Mouse (Mus musculus): ENCODE measurements around the gene Cidec. TPM values are rescaled to one million over a fixed set of nuclear protein-coding genes. Genes with fewer than 3 reads are reported as not detected.

Gene Cidec
- polyA plus RNA-seq, 1 experiment = not detected

- TF ChIP-seq SRF (IDR thresholded peaks at IDR 0.05; ENCODE audit: control insufficient read depth, insufficient read length, low read depth) (no peak), REST (IDR thresholded peaks at IDR 0.05; ENCODE audit: insufficient read depth, insufficient read length) (no peak)
- no peaks in the 10 kb centered on the region for H3K79me2 ChIP-seq (ENCODE audit: control insufficient read depth, insufficient read depth)
- no peak overlapping the region for H3K4me3 ChIP-seq
- peak overlapping the region; percentile 30 for H3K4me2 ChIP-seq (ENCODE audit: low read depth)
- peaks cover under 1% of the 10 kb centered on the region for H3K27me3 ChIP-seq (ENCODE audit: control insufficient read depth, insufficient read depth, insufficient read length)
- no peak overlapping the region for H3ac ChIP-seq (ENCODE audit: control insufficient read depth, insufficient read length)
- H3K36me3 ChIP-seq (ENCODE audit: control insufficient read depth, insufficient read depth) = peaks cover 12% of the 10 kb centered on the region
Measured at GRCm38 (mm10) chr6:113451839-113452238, 16.3 kb upstream of the Cidec start.

- no peak overlapping the region for H3ac ChIP-seq (ENCODE audit: control insufficient read depth, insufficient read length)
- peaks cover 18% of the 10 kb centered on the region for H3K36me3 ChIP-seq (ENCODE audit: control insufficient read depth, insufficient read depth)
- H3K79me2 ChIP-seq (ENCODE audit: control insufficient read depth, insufficient read depth) = peaks cover 17% of the 10 kb centered on the region
- no peak overlapping the region for H3K4me3 ChIP-seq
- no peak overlapping the region for H3K4me2 ChIP-seq (ENCODE audit: low read depth)
- TF ChIP-seq TCF3 (IDR thresholded peaks at IDR 0.05; ENCODE audit: insufficient read length, low read depth) = no peak
- TF ChIP-seq CEBPB (IDR thresholded peaks at IDR 0.05; ENCODE audit: insufficient read depth, poor library complexity, severe bottlenecking) = no peak
- TF ChIP-seq USF1 (IDR thresholded peaks at IDR 0.05; ENCODE audit: low read depth) = no peak
- TF ChIP-seq MYOG (IDR thresholded peaks at IDR 0.05; ENCODE audit: control insufficient read depth in 1 of 3, insufficient read depth in 1 of 3, insufficient read length in 2 of 3, low read depth in 2 of 3) = no peak
- no peak for TF ChIP-seq MAX (IDR thresholded peaks at IDR 0.05; ENCODE audit: low read depth)
- TF ChIP-seq E2F4 (IDR thresholded peaks at IDR 0.05; ENCODE audit: insufficient read depth) = no peak
- TF ChIP-seq REST (IDR thresholded peaks at IDR 0.05; ENCODE audit: insufficient read depth, insufficient read length) = no peak
- no peak for TF ChIP-seq POLR2A (IDR thresholded peaks at IDR 0.05; ENCODE audit: insufficient read length, low read depth)
- no peak for TF ChIP-seq POLR2AphosphoS2 (IDR thresholded peaks at IDR 0.05; ENCODE audit: insufficient read length, low read depth)
- no peak for TF ChIP-seq SRF (IDR thresholded peaks at IDR 0.05; ENCODE audit: control insufficient read depth, insufficient read length, low read depth)
- TF ChIP-seq MYOD1 (IDR thresholded peaks at IDR 0.05; ENCODE audit: control insufficient read depth in 1 of 3, insufficient read length in 2 of 3, low read depth in 2 of 3) = no peak
- no peak for TF ChIP-seq TCF12 (IDR thresholded peaks at IDR 0.05; ENCODE audit: insufficient read depth, poor library complexity, severe bottlenecking)
- no peaks in the 10 kb centered on the region for H3K27me3 ChIP-seq (ENCODE audit: control insufficient read depth, insufficient read depth, insufficient read length)
Measured at GRCm38 (mm10) chr6:113447639-113448038, 12.1 kb upstream of the Cidec start.

GRCm38 (mm10) chr6:113444207-113444965 is 8.8 kb upstream of the Cidec start:
- peaks cover 18% of the 10 kb centered on the region for H3K79me2 ChIP-seq (ENCODE audit: control insufficient read depth, insufficient read depth)
- peaks cover 18% of the 10 kb centered on the region for H3K36me3 ChIP-seq (ENCODE audit: control insufficient read depth, insufficient read depth)
- no peak overlapping the region for H3K4me2 ChIP-seq (ENCODE audit: low read depth)
- no peak for TF ChIP-seq E2F4 (IDR thresholded peaks at IDR 0.05; ENCODE audit: insufficient read depth)
- peak; percentile 45; the same call in 1 of the 2 replicates for TF ChIP-seq CEBPB (IDR thresholded peaks at IDR 0.05; ENCODE audit: insufficient read depth, poor library complexity, severe bottlenecking)
- no peak overlapping the region for H3ac ChIP-seq (ENCODE audit: control insufficient read depth, insufficient read length)
- H3K4me3 ChIP-seq = no peak overlapping the region
- H3K27me3 ChIP-seq (ENCODE audit: control insufficient read depth, insufficient read depth, insufficient read length) = no peaks in the 10 kb centered on the region

- no peaks in the 10 kb centered on the region for H3K27me3 ChIP-seq (ENCODE audit: control insufficient read depth, insufficient read depth, insufficient read length)
- TF ChIP-seq SRF (IDR thresholded peaks at IDR 0.05; ENCODE audit: control insufficient read depth, insufficient read length, low read depth) (no peak), CEBPB (IDR thresholded peaks at IDR 0.05; ENCODE audit: insufficient read depth, poor library complexity, severe bottlenecking) (no peak), MYOD1 (IDR thresholded peaks at IDR 0.05; ENCODE audit: control insufficient read depth in 1 of 3, insufficient read length in 2 of 3, low read depth in 2 of 3) (no peak), MAX (IDR thresholded peaks at IDR 0.05; ENCODE audit: low read depth) (no peak), MYOG (IDR thresholded peaks at IDR 0.05; ENCODE audit: control insufficient read depth in 1 of 3, insufficient read depth in 1 of 3, insufficient read length in 2 of 3, low read depth in 2 of 3) (no peak), POLR2AphosphoS2 (IDR thresholded peaks at IDR 0.05; ENCODE audit: insufficient read length, low read depth) (no peak), USF1 (IDR thresholded peaks at IDR 0.05; ENCODE audit: low read depth) (no peak), POLR2A (IDR thresholded peaks at IDR 0.05; ENCODE audit: insufficient read length, low read depth) (no peak), REST (IDR thresholded peaks at IDR 0.05; ENCODE audit: insufficient read depth, insufficient read length) (no peak), E2F4 (IDR thresholded peaks at IDR 0.05; ENCODE audit: insufficient read depth) (no peak), TCF3 (IDR thresholded peaks at IDR 0.05; ENCODE audit: insufficient read length, low read depth) (no peak), TCF12 (IDR thresholded peaks at IDR 0.05; ENCODE audit: insufficient read depth, poor library complexity, severe bottlenecking) (no peak)
- H3K79me2 ChIP-seq (ENCODE audit: control insufficient read depth, insufficient read depth) = peaks cover 18% of the 10 kb centered on the region
- peak overlapping the region; percentile 86 for H3K4me2 ChIP-seq (ENCODE audit: low read depth)
- peak overlapping the region; percentile 72 for H3K4me3 ChIP-seq
- H3ac ChIP-seq (ENCODE audit: control insufficient read depth, insufficient read length) = peak overlapping the region; percentile 61
- peaks cover 17% of the 10 kb centered on the region for H3K36me3 ChIP-seq (ENCODE audit: control insufficient read depth, insufficient read depth)
Measured at GRCm38 (mm10) chr6:113443091-113443490, 7.5 kb upstream of the Cidec start.

GRCm38 (mm10) chr6:113442442-113443090 is 7.0 kb upstream of the Cidec start, which contains the start of gene Jagn1:
Jagn1 (plus strand) TSS chr6:113442569.
- Histone ChIP-seq H3K27me3 (ENCODE audit: control insufficient read depth, insufficient read depth, insufficient read length) (no peaks in the 10 kb centered on the region), H3K4me2 (ENCODE audit: low read depth) (peak within 1 kb of the TSS; percentile 93), H3K36me3 (ENCODE audit: control insufficient read depth, insufficient read depth) (peaks cover 12% of the 10 kb centered on the region), H3K4me3 (peak within 1 kb of the TSS; percentile 72), H3K79me2 (ENCODE audit: control insufficient read depth, insufficient read depth) (peaks cover 18% of the 10 kb centered on the region), H3ac (ENCODE audit: control insufficient read depth, insufficient read length) (peak within 1 kb of the TSS; percentile 61)
- TF ChIP-seq POLR2A (IDR thresholded peaks at IDR 0.05; ENCODE audit: insufficient read length, low read depth) (peak; percentile 88), SRF (IDR thresholded peaks at IDR 0.05; ENCODE audit: control insufficient read depth, insufficient read length, low read depth) (no peak), POLR2AphosphoS2 (IDR thresholded peaks at IDR 0.05; ENCODE audit: insufficient read length, low read depth) (peak; percentile 78), TCF12 (IDR thresholded peaks at IDR 0.05; ENCODE audit: insufficient read depth, poor library complexity, severe bottlenecking) (no peak), CEBPB (IDR thresholded peaks at IDR 0.05; ENCODE audit: insufficient read depth, poor library complexity, severe bottlenecking) (0 out of 2 replicates have a peak, but pooled peaks have one; percentile 31)

All from myocyte (in vitro differentiated cells).